Mouse (Mus musculus) megakaryocyte, embryonic 14.5 days (primary cell): Measurements from ENCODE around the gene Cbwd1. TPM values are rescaled to one million over a fixed set of nuclear protein-coding genes. Genes with fewer than 3 reads are reported as not detected.

Experiments
- H3K27me3 ChIP-seq: replicated peaks from 2 replicates; pipeline ENCODE3; 2012; ENCODE audit warnings: inconsistent platforms
- H3K36me3 ChIP-seq: replicated peaks from 2 replicates; pipeline ENCODE3; 2012; ENCODE audit warnings: low read length, inconsistent platforms, mixed read lengths
- H3K4me1 ChIP-seq: 2 replicates; pipeline ENCODE4 v1.6.1; 2012; ENCODE audit warnings: inconsistent platforms
- H3K4me3 ChIP-seq: replicated peaks from 2 replicates; pipeline ENCODE3; 2012; ENCODE audit warnings: moderate library complexity, mild to moderate bottlenecking, inconsistent platforms
- H3K9me3 ChIP-seq: 2 replicates; pipeline ENCODE4 v1.6.1; 2012; ENCODE audit warnings: inconsistent platforms
- FLI1 ChIP-seq: IDR thresholded peaks from 2 replicates; pipeline ENCODE4 v1.6.1; 2012; ENCODE audit warnings: low read length, inconsistent platforms, mixed read lengths
- GATA1 ChIP-seq: IDR thresholded peaks from 3 replicates; pipeline ENCODE4 v1.6.1; 2012; ENCODE audit warnings: mixed read lengths, low read length, inconsistent platforms, borderline replicate concordance
- polyA plus RNA-seq: library from polyadenylated mRNA; stranded (reverse); fragments of >175 nt; gene quantifications from 2 replicates; pipeline ENCODE4 v1.2.3, GENCODE M21; 2012; ENCODE audit warnings: low replicate concordance; ENCODE audit not compliant: insufficient read depth

Cbwd1 gene
- polyA plus RNA-seq, 1 experiment = 0.56 TPM

GRCm38 (mm10) chr19:24981294-24981693 lies 19.9 kb upstream of the Cbwd1 start:
- H3K4me3 ChIP-seq = no peak overlapping the region
- H3K4me1 ChIP-seq = peaks cover 33% of the 10 kb centered on the region
- no peaks in the 10 kb centered on the region for H3K9me3 ChIP-seq
- H3K36me3 ChIP-seq = peaks cover 6% of the 10 kb centered on the region
- no peak for TF ChIP-seq GATA1
- no peak for TF ChIP-seq FLI1
- no peaks in the 10 kb centered on the region for H3K27me3 ChIP-seq

GRCm38 (mm10) chr19:24978852-24979842 lies 17.7 kb upstream of the Cbwd1 start:
- TF ChIP-seq GATA1 = no peak
- TF ChIP-seq FLI1 = no peak
- Histone ChIP-seq H3K4me3 (no peak overlapping the region), H3K4me1 (peaks cover 24% of the 10 kb centered on the region), H3K27me3 (no peaks in the 10 kb centered on the region), H3K9me3 (peaks cover 13% of the 10 kb centered on the region), H3K36me3 (peaks cover 16% of the 10 kb centered on the region)

- H3K4me3 ChIP-seq = no peak overlapping the region
- peaks cover 18% of the 10 kb centered on the region for H3K36me3 ChIP-seq
- no peaks in the 10 kb centered on the region for H3K27me3 ChIP-seq
- TF ChIP-seq GATA1 (no peak), FLI1 (no peak)
- peaks cover 15% of the 10 kb centered on the region for H3K9me3 ChIP-seq
- peaks cover 30% of the 10 kb centered on the region for H3K4me1 ChIP-seq
These were observed 16.6 kb upstream of the Cbwd1 start for GRCm38 (mm10) chr19:24977991-24978390.

GRCm38 (mm10) chr19:24972701-24973390 lies 11.4 kb upstream of the Cbwd1 start:
- TF ChIP-seq FLI1 = no peak
- no peak for TF ChIP-seq GATA1
- Histone ChIP-seq H3K36me3 (peaks cover 15% of the 10 kb centered on the region), H3K4me1 (peaks cover 51% of the 10 kb centered on the region), H3K27me3 (no peaks in the 10 kb centered on the region), H3K9me3 (peaks cover 15% of the 10 kb centered on the region), H3K4me3 (peak overlapping the region; percentile 56)

GRCm38 (mm10) chr19:24971307-24971706 lies 9.9 kb upstream of the Cbwd1 start:
- Histone ChIP-seq H3K9me3 (peaks cover 15% of the 10 kb centered on the region), H3K27me3 (no peaks in the 10 kb centered on the region), H3K4me3 (peak overlapping the region; percentile 79), H3K4me1 (peaks cover 58% of the 10 kb centered on the region), H3K36me3 (peaks cover 15% of the 10 kb centered on the region)
- TF ChIP-seq FLI1 (no peak), GATA1 (no peak)

DNA sequence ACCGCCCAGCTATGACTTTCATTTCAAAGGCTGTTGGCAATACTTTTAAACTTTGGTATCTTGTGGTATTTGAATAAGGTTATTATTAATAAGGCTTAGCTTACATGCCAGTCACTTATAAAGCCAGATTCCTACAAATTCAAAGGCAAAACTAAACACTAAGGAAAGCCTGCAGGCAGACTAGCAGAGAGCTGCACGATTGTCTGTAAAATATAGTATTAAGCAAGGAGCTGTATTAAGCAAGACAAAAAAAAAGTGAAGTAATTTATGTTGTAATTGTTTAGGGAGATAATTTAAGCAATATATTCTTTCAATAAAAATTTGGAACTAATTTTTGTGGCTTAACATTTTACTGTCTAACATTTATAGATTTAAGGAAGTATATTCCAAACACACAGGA lies 5.5 kb upstream of the Cbwd1 start:
- Histone ChIP-seq H3K27me3 (no peaks in the 10 kb centered on the region), H3K4me3 (no peak overlapping the region)
- TF ChIP-seq FLI1 (no peak), GATA1 (no peak)

GRCm38 (mm10) chr19:24966203-24966602 lies 4.8 kb upstream of the Cbwd1 start:
- H3K27me3 ChIP-seq = no peaks in the 10 kb centered on the region
- H3K4me1 ChIP-seq = peaks cover 61% of the 10 kb centered on the region
- TF ChIP-seq GATA1 (no peak), FLI1 (no peak)
- H3K4me3 ChIP-seq = no peak overlapping the region
- H3K9me3 ChIP-seq = no peaks in the 10 kb centered on the region
- H3K36me3 ChIP-seq = no peaks in the 10 kb centered on the region

More for the DNA sequence above, 5.5 kb upstream of the Cbwd1 start:
- peaks cover 68% of the 10 kb centered on the region for H3K4me1 ChIP-seq
- no peaks in the 10 kb centered on the region for H3K36me3 ChIP-seq
- H3K9me3 ChIP-seq = no peaks in the 10 kb centered on the region

GRCm38 (mm10) chr19:24958531-24958930 lies 2.9 kb downstream of the Cbwd1 start:
- Histone ChIP-seq H3K4me3 (no peak overlapping the region), H3K9me3 (no peaks in the 10 kb centered on the region), H3K27me3 (no peaks in the 10 kb centered on the region), H3K36me3 (peaks cover 25% of the 10 kb centered on the region), H3K4me1 (peaks cover 23% of the 10 kb centered on the region; the same call in 1 of the 2 replicates)
- TF ChIP-seq FLI1 (no peak), GATA1 (no peak)

DNA sequence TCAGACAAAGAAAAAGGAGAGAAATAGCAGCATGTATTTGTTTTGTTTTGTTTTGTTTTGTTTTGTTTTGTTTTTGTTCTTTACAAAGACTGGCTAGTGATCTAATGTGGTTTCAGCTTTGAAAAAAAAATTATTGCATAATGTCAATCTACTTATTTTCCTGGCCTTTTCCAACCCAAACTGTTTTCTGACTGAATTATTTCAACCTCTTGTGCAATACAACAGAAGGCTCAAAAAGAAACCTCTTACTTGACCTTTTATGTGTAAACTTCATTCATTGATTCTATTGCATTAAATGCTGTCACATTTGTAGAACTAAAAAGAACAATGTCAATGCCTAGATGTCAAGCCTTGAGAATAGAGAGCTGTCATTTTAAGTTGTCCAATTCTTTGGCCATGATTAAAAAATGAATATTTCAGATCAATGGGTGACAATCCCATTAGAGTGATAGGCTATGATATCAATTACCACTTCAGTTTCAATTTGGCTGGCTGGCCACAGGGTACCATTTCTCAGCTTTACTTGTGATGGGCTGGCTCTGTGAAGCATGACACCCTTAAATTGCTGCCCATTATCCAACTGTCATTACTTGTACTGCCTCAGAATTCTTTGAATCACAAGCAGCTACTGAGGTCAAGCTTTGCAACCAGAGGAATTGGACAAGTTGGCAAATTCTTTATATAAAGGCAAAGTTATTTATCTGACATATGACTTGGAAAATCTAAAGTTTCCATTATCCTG lies 15.7 kb downstream of the Cbwd1 start:
- Histone ChIP-seq H3K9me3 (no peaks in the 10 kb centered on the region), H3K36me3 (peaks cover 9% of the 10 kb centered on the region), H3K4me1 (peaks cover 6% of the 10 kb centered on the region), H3K27me3 (no peaks in the 10 kb centered on the region), H3K4me3 (no peak overlapping the region)
- no peak for TF ChIP-seq GATA1
- TF ChIP-seq FLI1 = no peak
